Mouse (Mus musculus) left cerebral cortex, postnatal 4 days (tissue): Measurements from ENCODE around the gene Atp2c1. TPM values are rescaled to one million over a fixed set of nuclear protein-coding genes. Genes with fewer than 3 reads are reported as not detected.

Experiments used
- DNase-seq: peaks from one replicate; pipeline ENCODE4 v3.0.0-alpha.2; 2022
- intact Hi-C: fragments of 180-260 bp; cut with DNase I; formaldehyde crosslinking; loops from one replicate; pipeline ENCODE4 v1.15.1; 2025
- total RNA-seq, 2 experiments: library from RNA; stranded (reverse); gene quantifications; 2 replicates each; pipeline ENCODE4 v1.2.3; 2021

The Atp2c1 gene
- total RNA-seq, 2 experiments from 2014 or later, result 223 to 242 TPM

- intact Hi-C loops, result loop anchor here (10.0 kb wide), 1 partner anchor 322 kb away; the partner anchor contains the start of gene Mrpl3
- no peak for DNase-seq
Measured at GRCm38 (mm10) chr9:105376411-105376810, 150.7 kb downstream of the Atp2c1 start.

- DNase-seq, result no peak
- intact Hi-C loops, result loop anchor here (10.0 kb wide), 1 partner anchor 320 kb away; the partner anchor contains the start of gene Mrpl3
Measured at GRCm38 (mm10) chr9:105374361-105374760, 152.8 kb downstream of the Atp2c1 start.

GRCm38 (mm10) chr9:105368605-105369004, 158.5 kb downstream of the Atp2c1 start:
- DNase-seq, result no peak
- intact Hi-C loops, result no loop called here

DNA sequence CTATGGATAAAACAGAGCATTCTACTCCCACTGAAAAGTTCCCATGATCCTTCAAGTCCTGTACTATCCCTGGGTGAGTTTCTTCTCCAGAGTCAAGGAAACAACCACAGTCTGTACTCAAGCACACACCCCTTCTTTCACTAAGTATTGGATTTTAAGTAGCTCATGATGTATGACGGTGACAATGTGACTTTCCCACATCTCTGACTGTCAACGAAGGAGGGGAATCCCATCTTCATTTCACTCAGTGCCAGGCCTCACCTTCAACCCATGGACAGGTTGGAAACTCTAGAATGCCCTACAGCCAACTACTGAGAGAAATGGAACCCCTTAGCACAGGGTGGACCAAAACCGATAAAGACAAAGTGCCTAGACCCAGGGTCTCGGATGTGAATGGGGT, 160.9 kb downstream of the Atp2c1 start:
- intact Hi-C loops, result no loop called here
- no peak for DNase-seq

DNA sequence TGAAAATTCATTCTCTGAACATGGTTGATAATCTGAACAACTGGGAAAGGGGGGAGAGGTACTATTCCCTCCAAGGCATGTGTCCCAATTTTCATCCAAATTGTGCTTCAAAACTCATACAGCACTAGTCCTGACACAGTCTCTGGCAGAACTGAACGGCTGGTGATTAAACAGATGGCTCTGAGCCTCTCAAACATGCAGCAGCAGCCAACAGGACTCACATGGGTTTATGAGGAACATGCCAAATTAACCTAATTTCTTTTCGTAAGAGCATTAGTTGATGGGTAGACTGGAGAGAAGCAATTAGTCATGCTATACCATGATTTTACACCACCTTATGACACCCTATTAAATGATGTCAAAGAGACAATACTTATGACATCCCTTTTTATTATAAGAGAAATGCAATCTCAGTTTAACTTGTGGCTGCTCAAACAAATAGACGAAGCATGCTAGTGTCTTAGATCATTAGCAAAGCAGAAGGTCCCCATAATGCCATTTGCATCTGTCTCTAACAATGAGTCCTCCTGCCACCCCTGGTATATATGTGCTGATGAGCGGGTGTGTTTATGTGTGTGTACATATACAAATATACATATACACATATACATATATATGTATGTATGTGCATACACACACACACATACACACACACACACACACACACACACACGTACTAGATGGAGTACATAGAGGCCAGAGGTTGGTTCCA, 163.4 kb downstream of the Atp2c1 start:
- peak; percentile 26 for DNase-seq

DNA sequence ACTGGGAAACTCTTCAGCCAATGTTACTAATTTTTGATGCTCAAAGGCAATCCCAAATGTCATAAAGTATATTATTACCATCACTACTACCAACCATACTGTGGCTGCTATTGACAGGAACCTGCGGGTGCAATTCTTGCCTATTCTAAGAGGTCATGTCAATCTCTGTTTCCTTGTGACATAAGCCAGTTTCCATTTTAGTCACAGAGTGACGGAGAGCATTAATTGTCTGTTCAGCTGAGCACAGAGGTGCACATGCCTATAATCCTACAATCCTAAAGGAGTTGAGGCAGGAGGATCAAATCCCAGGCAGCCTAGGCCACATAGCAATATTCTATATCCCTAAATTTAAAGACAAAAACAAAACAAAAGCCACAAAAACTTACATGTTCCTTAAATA, 164.9 kb downstream of the Atp2c1 start:
- intact Hi-C loops, result no loop called here
- DNase-seq, result no peak

More for the DNA sequence above, 163.4 kb downstream of the Atp2c1 start:
- intact Hi-C loops, result no loop called here

Other genes with a start within 250 kb of the Atp2c1 start
- gene Aste1, start 131.9 kb downstream of the Atp2c1 start, total RNA-seq, result 10 to 100 TPM in 1 of 2 experiments, 1 to 10 TPM in 1; 9.7 to 12.3 TPM
- 1 to 10 TPM; 1.6 to 2.2 TPM for gene Nek11, start 131.8 kb downstream of the Atp2c1 start, total RNA-seq
- 10 to 100 TPM; 33.7 to 36.6 TPM for gene Pik3r4, start 115.7 kb upstream of the Atp2c1 start, total RNA-seq